29 mouse cellular contexts compared by ENCODE assay signal in genomic region chr2:104124071-104124470, GRCm38 (mm10). TPM values are rescaled to one million over a fixed set of nuclear protein-coding genes. Genes with fewer than 3 reads are reported as not detected.
DNase-seq lines count a peak whose midpoint lies in the region; ATAC-seq and TF ChIP-seq lines count a peak whose summit lies in the region.
"Had no signal": no experiment of that assay in that cellular context is flagged by ENCODE, and none has a peak within 500 bp of the region (broad histone marks: within the 10 kb centered on the region; RNA-seq: fewer than 3 reads in every experiment).

No protein-coding gene starts in this region.

- H3K27me3 ChIP-seq in liver, embryonic 13.5 days = peaks cover 39% of the 10 kb centered on the region
- peaks cover 9 to 30% of the 10 kb centered on the region in 2 experiments for H3K27me3 ChIP-seq in MEL (ENCODE audit: control insufficient read depth in 1 of 2, insufficient read depth in 2 of 2, low read length in 2 of 2)
- H3K27me3 ChIP-seq in liver, postnatal 0 days (ENCODE audit: insufficient read depth, low read length) = peaks cover 6% of the 10 kb centered on the region; the same call in 1 of the 2 replicates
- H3K27me3 ChIP-seq: embryonic facial prominence, embryonic 15.5 days; heart, embryonic 12.5 days had no signal

- H3K4me1 ChIP-seq in liver, embryonic 13.5 days (replicated peaks) = peaks cover 58% of the 10 kb centered on the region
- peaks cover 12 to 19% of the 10 kb centered on the region in 2 experiments for H3K4me1 ChIP-seq in MEL (ENCODE audit: control insufficient read depth in 1 of 2, insufficient read depth in 2 of 2, low read length in 2 of 2)
- peaks cover 28% of the 10 kb centered on the region for H3K4me1 ChIP-seq in liver, postnatal 0 days (ENCODE audit: insufficient read depth)

- 40% methylated on average over 5 of the region's 5 CpGs for WGBS in liver, embryonic 13.5 days (ENCODE audit: insufficient replicate concordance)
- 56% methylated on average over 5 of the region's 5 CpGs for WGBS in liver, postnatal 0 days (ENCODE audit: insufficient replicate concordance)

- H3K9me3 ChIP-seq in liver, embryonic 13.5 days (replicated peaks) = no peaks in the 10 kb centered on the region
- H3K9me3 ChIP-seq in MEL (replicated peaks; ENCODE audit: insufficient read depth, low read length) = no peaks in the 10 kb centered on the region
- no peaks in the 10 kb centered on the region for H3K9me3 ChIP-seq in liver, postnatal 0 days (ENCODE audit: low read length)
- H3K9me3 ChIP-seq: embryonic facial prominence, embryonic 15.5 days; forebrain, embryonic 12.5 days; heart, embryonic 12.5 days; hindbrain, embryonic 10.5 days had no signal

- H3K9ac ChIP-seq in liver, embryonic 13.5 days = peak overlapping the region; percentile 99
- H3K9ac ChIP-seq in MEL (ENCODE audit: control insufficient read depth, low read depth, low read length, poor library complexity, severe bottlenecking) = no peak overlapping the region
- no peak overlapping the region for H3K9ac ChIP-seq in liver, postnatal 0 days (replicated peaks)
- H3K9ac ChIP-seq: embryonic facial prominence, embryonic 15.5 days; forebrain, embryonic 12.5 days; hindbrain, embryonic 14.5 days had no signal

- no peaks in the 10 kb centered on the region for H3K79me2 ChIP-seq in MEL (ENCODE audit: control insufficient read depth, insufficient read depth, low read length, poor library complexity)

- no peaks in the 10 kb centered on the region for H3K36me3 ChIP-seq in liver, embryonic 13.5 days
- H3K36me3 ChIP-seq in MEL (ENCODE audit: control insufficient read depth in 1 of 2, insufficient read depth in 2 of 2, low read length in 2 of 2) = peaks cover 0 to 20% of the 10 kb centered on the region in 2 experiments; a peak in 2 of 4 replicates
- no peaks in the 10 kb centered on the region for H3K36me3 ChIP-seq in liver, postnatal 0 days (replicated peaks; ENCODE audit: insufficient read depth, low read length)
- H3K36me3 ChIP-seq: embryonic facial prominence, embryonic 15.5 days; forebrain, embryonic 12.5 days; heart, embryonic 12.5 days; hindbrain, embryonic 10.5 days had no signal

- no peak for TF ChIP-seq EP300 in MEL (IDR thresholded peaks at IDR 0.05; ENCODE audit: low read depth in 1 of 2, low read length in 2 of 2)
- TF ChIP-seq EP300 in liver, postnatal 0 days (IDR thresholded peaks at IDR 0.05; ENCODE audit: low read depth) = no peak

- TF ChIP-seq RAD21 in MEL (IDR thresholded peaks at IDR 0.05; ENCODE audit: low read depth, low read length) = no peak

- TF ChIP-seq POLR2A in MEL (IDR thresholded peaks at IDR 0.05; ENCODE audit: control insufficient read depth in 1 of 2, insufficient read depth in 1 of 2, low read depth in 1 of 2, low read length in 2 of 2, poor library complexity in 1 of 2) = no peak

- H3K4me2 ChIP-seq in liver, embryonic 13.5 days = peak overlapping the region; percentile 98
- peak overlapping the region; percentile 99 for H3K4me2 ChIP-seq in liver, postnatal 0 days (ENCODE audit: low read depth, low read length)

- no peak for ATAC-seq in liver, embryonic 13.5 days (ENCODE audit: low read depth)
- ATAC-seq in liver, postnatal 0 days = no peak
- ATAC-seq: activated CD4-positive, CD25-positive, alpha-beta regulatory T cell, adult 4 months; Patski had no signal

- no peak for DNase-seq in liver, embryonic 13.5 days
- DNase-seq in liver = no peak
- no peak for DNase-seq in MEL (ENCODE audit: low read depth, low spot score)
- peak; percentile 68 for DNase-seq in c-Kit-positive CD71-positive TER-119-positive erythroid progenitor cells, embryonic 14.5 days (ENCODE audit: low spot score)
- DNase-seq in liver, postnatal 0 days = no peak
- DNase-seq in MN1 (ENCODE audit: low spot score) = no peak
- DNase-seq in spleen, adult 12 weeks (ENCODE audit: low spot score) = no peak
- DNase-seq: adrenal gland, postnatal 14 days; cerebellum, adult 2 months; cerebellum, postnatal 14 days; embryo, embryonic 11 days; gastrocnemius, postnatal 25 days had no signal

- no peak for TF ChIP-seq CTCF in MEL (IDR thresholded peaks at IDR 0.05 in 2 of 3, conservative IDR thresholded peaks at IDR 0.05 in 1 of 3; ENCODE audit: control insufficient read depth in 1 of 3, insufficient read depth in 1 of 3, low read depth in 2 of 3, low read length in 3 of 3, poor library complexity in 1 of 3, severe bottlenecking in 1 of 3)
- TF ChIP-seq CTCF in liver, postnatal 0 days (IDR thresholded peaks at IDR 0.05; ENCODE audit: low read depth) = no peak

- H3K27ac ChIP-seq in liver, embryonic 13.5 days = peak overlapping the region; percentile 100
- no peak overlapping the region for H3K27ac ChIP-seq in MEL (ENCODE audit: control insufficient read depth, low read depth, low read length)
- no peak overlapping the region for H3K27ac ChIP-seq in liver, postnatal 0 days (ENCODE audit: low read depth)
- H3K27ac ChIP-seq: embryonic facial prominence, embryonic 15.5 days; forebrain, embryonic 12.5 days; hindbrain, embryonic 10.5 days; hindbrain, embryonic 14.5 days had no signal

- peak overlapping the region; percentile 88; the same call in 1 of the 2 replicates for H3K4me3 ChIP-seq in liver, embryonic 13.5 days (replicated peaks)
- no peak overlapping the region for H3K4me3 ChIP-seq in MEL (ENCODE audit: control insufficient read depth in 1 of 2, insufficient read depth in 1 of 2, low read depth in 2 of 2, low read length in 2 of 2)
- H3K4me3 ChIP-seq in liver, postnatal 0 days (ENCODE audit: low read depth, low read length) = no peak overlapping the region

TF ChIP-seq in MEL, 35 proteins besides CTCF, POLR2A, EP300 and RAD21:
- TF ChIP-seq GATA1 (IDR thresholded peaks at IDR 0.05; ENCODE audit: low read depth, low read length) = 0 out of 2 replicates have a peak, but pooled peaks have one; percentile 11
- no peak for TF ChIP-seq POLR2AphosphoS5 (IDR thresholded peaks at IDR 0.05; ENCODE audit: borderline replicate concordance, low read depth, low read length)
- TF ChIP-seq ELF1 (IDR thresholded peaks at IDR 0.05; ENCODE audit: low read depth, low read length) = no peak

RNA-seq across cellular contexts. Expression of gene A930018P22Rik, which starts 1.5 kb away (rescaled TPM):
- polyA plus RNA-seq in liver, embryonic 13.5 days (2015; fragmentation: Nextera tagmentation; extraction: Ambion mirVana) = 0.19 and 0.48 TPM in 2 replicates
- not detected in 2 replicates for total RNA-seq in MEL (2012; rRNA removed)
- polyA plus RNA-seq in MEL (2012; ENCODE audit: insufficient read depth in 1 of 2, insufficient read length in 2 of 2, low read depth in 1 of 2, low replicate concordance in 2 of 2, missing spikeins in 1 of 2) = not detected
- polyA plus RNA-seq in liver, postnatal 0 days (2015; fragmentation: Nextera tagmentation; extraction: Ambion mirVana) = 0.70 and 1.3 TPM in 2 replicates
- total RNA-seq: common myeloid progenitor, adult 5-6 weeks; ES-E14; granulocyte monocyte progenitor cell, adult 5-6 weeks had no signal
- polyA plus RNA-seq: activated CD4-positive, CD25-positive, alpha-beta regulatory T cell, adult 4 months; embryonic facial prominence, embryonic 11.5 days; embryonic facial prominence, embryonic 15.5 days; forebrain, embryonic 12.5 days; forebrain, embryonic 16.5 days; heart, embryonic 16.5 days; hindbrain, embryonic 14.5 days; Patski had no signal

RNA-seq across cellular contexts. Expression of gene Cd59a, which starts 28.5 kb away (rescaled TPM):
- 82.9 and 85.7 TPM in 2 replicates for polyA plus RNA-seq in liver, embryonic 13.5 days (2015; fragmentation: Nextera tagmentation; extraction: Ambion mirVana)
- total RNA-seq in MEL (2012; rRNA removed) = 0.08 TPM in 1 of 2 replicates, not detected in the other
- polyA plus RNA-seq in MEL (2012; ENCODE audit: insufficient read depth in 1 of 2, insufficient read length in 2 of 2, low read depth in 1 of 2, low replicate concordance in 2 of 2, missing spikeins in 1 of 2) = under 1 TPM in 1 of 2 experiments, not detected in 1; 0.96 TPM
- 73.8 and 76.9 TPM in 2 replicates for polyA plus RNA-seq in liver, postnatal 0 days (2015; fragmentation: Nextera tagmentation; extraction: Ambion mirVana)

RNA-seq across cellular contexts. Expression of gene Cd59b, which starts 54.4 kb away (rescaled TPM):
- 13.1 and 13.3 TPM in 2 replicates for polyA plus RNA-seq in liver, embryonic 13.5 days (2015; fragmentation: Nextera tagmentation; extraction: Ambion mirVana)
- not detected in 2 replicates for total RNA-seq in MEL (2012; rRNA removed)
- under 1 TPM in 1 of 2 experiments, not detected in 1; 0.38 TPM for polyA plus RNA-seq in MEL (2012; ENCODE audit: insufficient read depth in 1 of 2, insufficient read length in 2 of 2, low read depth in 1 of 2, low replicate concordance in 2 of 2, missing spikeins in 1 of 2)
- 4.4 and 4.5 TPM in 2 replicates for polyA plus RNA-seq in liver, postnatal 0 days (2015; fragmentation: Nextera tagmentation; extraction: Ambion mirVana)
- total RNA-seq: granulocyte monocyte progenitor cell, adult 5-6 weeks had no signal
- polyA plus RNA-seq: activated CD4-positive, CD25-positive, alpha-beta regulatory T cell, adult 4 months had no signal

RNA-seq across cellular contexts. Expression of gene Gm10799, which starts 55.7 kb away (rescaled TPM):
- polyA plus RNA-seq in liver, embryonic 13.5 days (2015; fragmentation: Nextera tagmentation; extraction: Ambion mirVana) = not detected in 2 replicates
- total RNA-seq in MEL (2012; rRNA removed) = not detected in 2 replicates
- not detected for polyA plus RNA-seq in MEL (2012; ENCODE audit: insufficient read depth in 1 of 2, insufficient read length in 2 of 2, low read depth in 1 of 2, low replicate concordance in 2 of 2, missing spikeins in 1 of 2)
- not detected in 2 replicates for polyA plus RNA-seq in liver, postnatal 0 days (2015; fragmentation: Nextera tagmentation; extraction: Ambion mirVana)
- total RNA-seq: adrenal gland, adult 18-20 months; adrenal gland, postnatal 14 days; common myeloid progenitor, adult 5-6 weeks; ES-E14; gastrocnemius, postnatal 25 days; granulocyte monocyte progenitor cell, adult 5-6 weeks; heart, adult 8-10 months; heart, postnatal 25 days had no signal
- polyA plus RNA-seq: activated CD4-positive, CD25-positive, alpha-beta regulatory T cell, adult 4 months; cerebellum, adult 2 months; embryonic facial prominence, embryonic 11.5 days; embryonic facial prominence, embryonic 15.5 days; forebrain, embryonic 12.5 days; forebrain, embryonic 16.5 days; frontal cortex, adult 2 months; heart, embryonic 12.5 days; heart, embryonic 16.5 days; hindbrain, embryonic 10.5 days; hindbrain, embryonic 14.5 days; Patski had no signal

RNA-seq across cellular contexts. Expression of gene Gm10912, which starts 58.4 kb away (rescaled TPM):
- 0.06 TPM in 1 of 2 replicates, not detected in the other for polyA plus RNA-seq in liver, embryonic 13.5 days (2015; fragmentation: Nextera tagmentation; extraction: Ambion mirVana)
- total RNA-seq in MEL (2012; rRNA removed) = 0.08 TPM in 1 of 2 replicates, not detected in the other
- polyA plus RNA-seq in MEL (2012; ENCODE audit: insufficient read depth in 1 of 2, insufficient read length in 2 of 2, low read depth in 1 of 2, low replicate concordance in 2 of 2, missing spikeins in 1 of 2) = under 1 TPM in 1 of 2 experiments, not detected in 1; 0.06 TPM
- polyA plus RNA-seq in liver, postnatal 0 days (2015; fragmentation: Nextera tagmentation; extraction: Ambion mirVana) = 0.11 TPM in 1 of 2 replicates, not detected in the other
- total RNA-seq: common myeloid progenitor, adult 5-6 weeks; ES-E14 had no signal
- polyA plus RNA-seq: activated CD4-positive, CD25-positive, alpha-beta regulatory T cell, adult 4 months; embryonic facial prominence, embryonic 11.5 days; forebrain, embryonic 12.5 days; forebrain, embryonic 16.5 days; heart, embryonic 12.5 days; heart, embryonic 16.5 days; hindbrain, embryonic 10.5 days; hindbrain, embryonic 14.5 days; Patski had no signal

Comparison
In these comparisons a context has a peak if more than half of its experiments do, and no peak if none do; other contexts are left out.
1. RNA of gene Cd59a, which starts 28.5 kb away (polyA plus RNA-seq): 82.9 to 85.7 TPM in liver, embryonic 13.5 days and 73.8 to 76.9 TPM in liver, postnatal 0 days; 0.96 TPM in MEL; every median in the first group is over 10 times any median in the second.